Mouse (Mus musculus) heart, adult 2 months (tissue): ENCODE data around the gene Hlf. TPM values are rescaled to one million over a fixed set of nuclear protein-coding genes. Genes with fewer than 3 reads are reported as not detected.
A peak's percentile ranks its signal among the peaks of the same experiment; 100 is the strongest.

Experiments
- DNase-seq, 2 experiments: peaks; one replicate each; pipeline ENCODE4 v3.0.0; 2021
- H3K27ac ChIP-seq: fragments of 200-600 bp; 2 replicates; pipeline ENCODE4 v1.8.1; 2022
- H3K27me3 ChIP-seq: fragments of 200-500 bp; 2 replicates; pipeline ENCODE4 v1.6.1; 2012; ENCODE audit warnings: mild to moderate bottlenecking, low read length, inconsistent platforms, mixed read lengths; ENCODE audit not compliant: control insufficient read depth, insufficient read depth
- H3K36me3 ChIP-seq: fragments of 200-500 bp; 2 replicates; pipeline ENCODE4 v1.6.1; 2012; ENCODE audit warnings: low read length, inconsistent platforms; ENCODE audit not compliant: control insufficient read depth, insufficient read depth
- H3K4me1 ChIP-seq: fragments of 200-500 bp; 2 replicates; pipeline ENCODE4 v1.6.1; 2011; ENCODE audit warnings: low read length; ENCODE audit not compliant: control insufficient read depth, insufficient read depth
- H3K4me3 ChIP-seq: fragments of 200-600 bp; 2 replicates; pipeline ENCODE4 v1.8.1; 2022
- H3K79me2 ChIP-seq: fragments of 200-500 bp; replicated peaks from 2 replicates; pipeline ENCODE4 v1.6.1; 2012; ENCODE audit warnings: mild to moderate bottlenecking, inconsistent platforms, low read length, moderate library complexity, mixed read lengths; ENCODE audit not compliant: control insufficient read depth, insufficient read depth
- H3K9ac ChIP-seq: fragments of 200-500 bp; 2 replicates; pipeline ENCODE4 v1.6.1; 2012; ENCODE audit warnings: low read depth, mild to moderate bottlenecking, control low read depth, inconsistent platforms, low read length, mixed read lengths
- CTCF ChIP-seq: fragments of 200-600 bp; IDR thresholded peaks from 2 replicates; pipeline ENCODE4 v1.8.1; 2022; ENCODE audit warnings: antibody characterized with exemption, mild to moderate bottlenecking, moderate library complexity
- EP300 ChIP-seq: fragments of 200-500 bp; IDR thresholded peaks from 2 replicates; pipeline ENCODE4 v1.6.1; 2011; ENCODE audit warnings: low read depth, low read length, control low read depth; ENCODE audit not compliant: insufficient read depth
- POLR2A ChIP-seq: fragments of 200-500 bp; IDR thresholded peaks from 2 replicates; pipeline ENCODE4 v1.6.1; 2011; ENCODE audit warnings: mild to moderate bottlenecking, low read depth, low read length, control low read depth; ENCODE audit not compliant: insufficient read depth
- WGBS: fragments of 180-500 bp; shearing (Covaris S2); methylation state at CpG from one replicate; pipeline ENCODE4 v1.1.7; 2018; 5-methylcytosine and 5-hydroxymethylcytosine counted together
- intact Hi-C: fragments of 180-260 bp; cut with DNase I; formaldehyde crosslinking; loops from one replicate; pipeline ENCODE4 v1.15.1; 2025
- polyA plus RNA-seq: library from polyadenylated mRNA; depleted of rRNA; stranded (reverse); fragments of >200 nt; gene quantifications from 2 replicates; pipeline ENCODE4 v1.2.3, GENCODE M21; 2012
- total RNA-seq, 2 experiments: library from RNA; stranded (reverse); gene quantifications; 2 replicates each; pipeline ENCODE4 v1.2.3; 2021

Gene Hlf
- total and polyA plus RNA-seq, 3 experiments: 11.0 to 18.2 (median 14.0) TPM

DNA sequence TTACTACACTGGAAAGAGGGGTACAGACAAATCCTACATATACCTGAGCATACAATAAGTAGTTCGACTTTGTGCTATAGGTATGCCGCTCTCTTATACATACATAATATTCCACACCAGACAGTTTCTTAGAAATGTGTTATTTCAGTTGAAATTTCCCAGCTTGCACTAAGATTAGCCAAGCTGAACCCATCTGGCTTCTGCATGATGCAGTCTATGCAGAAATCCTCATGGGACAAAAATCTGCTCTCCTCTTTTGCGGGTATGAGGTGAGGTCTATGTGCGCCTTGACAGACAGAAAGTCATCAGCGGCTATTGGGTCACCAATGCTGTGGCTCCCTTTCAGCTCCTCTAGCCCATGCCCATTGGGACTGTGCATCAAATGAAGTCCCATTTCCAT lies 30.2 kb downstream of the Hlf start:
- intact Hi-C loops: loop anchor here (10.0 kb wide), 1 partner anchor 254 kb away; no protein-coding TSS in a partner anchor

DNA sequence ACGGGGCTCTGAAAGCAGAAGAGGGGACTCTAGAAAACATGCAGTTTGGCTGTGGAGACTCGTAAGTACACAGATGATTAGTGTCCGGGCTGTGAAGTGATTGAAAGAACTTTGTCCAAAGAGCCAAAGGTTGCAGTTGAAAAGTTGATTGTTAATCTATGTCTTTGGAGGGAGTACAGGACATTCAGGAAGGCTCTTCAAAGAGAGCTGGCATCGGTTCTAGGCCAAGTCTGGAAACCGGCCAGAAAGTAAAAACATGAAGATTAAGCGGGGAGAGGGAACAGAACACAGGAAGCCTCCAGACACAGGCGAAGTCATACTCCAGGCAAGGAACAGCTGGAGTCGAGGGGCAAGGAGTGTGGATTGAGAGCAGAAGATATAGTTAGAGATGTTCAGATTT lies 32.6 kb downstream of the Hlf start:
- no peaks in the 10 kb centered on the region for H3K79me2 ChIP-seq
- intact Hi-C loops: loop anchor here (5.0 kb wide), 1 partner anchor 34 kb away; the partner anchor contains the start of gene Hlf
- H3K27ac ChIP-seq: no peak overlapping the region; the same call in 1 of the 2 replicates
- peaks cover 9% of the 10 kb centered on the region; the same call in 1 of the 2 replicates for H3K36me3 ChIP-seq
- TF ChIP-seq CTCF (no peak), POLR2A (no peak), EP300 (no peak)
- no peaks in the 10 kb centered on the region for H3K27me3 ChIP-seq
- no peak overlapping the region for H3K4me3 ChIP-seq
- WGBS: 18% methylated on average over 8 of the region's 8 CpGs
- H3K9ac ChIP-seq: no peak overlapping the region
- peaks cover 26% of the 10 kb centered on the region for H3K4me1 ChIP-seq
- DNase-seq: peak; percentile 33 to 43

More for the DNA sequence above, 30.2 kb downstream of the Hlf start:
- Histone ChIP-seq H3K27ac (no peak overlapping the region), H3K36me3 (peaks cover 9% of the 10 kb centered on the region; the same call in 1 of the 2 replicates), H3K27me3 (no peaks in the 10 kb centered on the region), H3K79me2 (no peaks in the 10 kb centered on the region), H3K4me1 (peaks cover 25% of the 10 kb centered on the region), H3K9ac (no peak overlapping the region), H3K4me3 (no peak overlapping the region)
- DNase-seq: no peak
- WGBS: 94% methylated on average over 5 of the region's 5 CpGs
- TF ChIP-seq CTCF (no peak), EP300 (no peak), POLR2A (no peak)

DNA sequence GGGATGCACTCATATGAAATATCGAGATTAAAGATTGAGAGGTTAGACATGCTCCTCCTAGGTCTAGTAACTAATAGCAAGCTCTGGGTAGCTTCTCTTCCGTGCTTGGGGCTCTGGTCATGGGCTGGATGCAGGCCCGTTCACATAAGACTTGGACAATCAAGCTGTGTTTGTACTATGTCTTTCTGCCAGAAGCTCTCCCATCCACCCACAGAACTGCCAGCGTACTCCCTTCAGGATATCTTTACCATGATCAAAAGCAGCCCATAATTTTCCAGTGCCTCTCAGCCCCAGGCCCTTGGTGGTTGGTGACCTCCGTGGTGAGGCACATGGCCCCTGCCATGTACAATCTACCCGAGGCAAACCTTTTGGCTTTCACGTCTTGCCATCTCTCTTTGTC lies 33.3 kb downstream of the Hlf start:
- H3K4me1 ChIP-seq: peaks cover 30% of the 10 kb centered on the region
- no peaks in the 10 kb centered on the region for H3K27me3 ChIP-seq
- WGBS: 79% methylated on average over 7 of the region's 7 CpGs
- no peak overlapping the region for H3K9ac ChIP-seq
- peaks cover 9% of the 10 kb centered on the region for H3K36me3 ChIP-seq
- TF ChIP-seq EP300 (no peak), CTCF (no peak), POLR2A (no peak)
- H3K4me3 ChIP-seq: no peak overlapping the region
- 0 out of 2 replicates have a peak, but pooled peaks cover 2% of the 10 kb centered on the region for H3K79me2 ChIP-seq
- no peak for DNase-seq
- H3K27ac ChIP-seq: no peak overlapping the region; the same call in 1 of the 2 replicates
- intact Hi-C loops: loop anchor here (5.0 kb wide), 1 partner anchor 35 kb away; the partner anchor contains the start of gene Hlf

DNA sequence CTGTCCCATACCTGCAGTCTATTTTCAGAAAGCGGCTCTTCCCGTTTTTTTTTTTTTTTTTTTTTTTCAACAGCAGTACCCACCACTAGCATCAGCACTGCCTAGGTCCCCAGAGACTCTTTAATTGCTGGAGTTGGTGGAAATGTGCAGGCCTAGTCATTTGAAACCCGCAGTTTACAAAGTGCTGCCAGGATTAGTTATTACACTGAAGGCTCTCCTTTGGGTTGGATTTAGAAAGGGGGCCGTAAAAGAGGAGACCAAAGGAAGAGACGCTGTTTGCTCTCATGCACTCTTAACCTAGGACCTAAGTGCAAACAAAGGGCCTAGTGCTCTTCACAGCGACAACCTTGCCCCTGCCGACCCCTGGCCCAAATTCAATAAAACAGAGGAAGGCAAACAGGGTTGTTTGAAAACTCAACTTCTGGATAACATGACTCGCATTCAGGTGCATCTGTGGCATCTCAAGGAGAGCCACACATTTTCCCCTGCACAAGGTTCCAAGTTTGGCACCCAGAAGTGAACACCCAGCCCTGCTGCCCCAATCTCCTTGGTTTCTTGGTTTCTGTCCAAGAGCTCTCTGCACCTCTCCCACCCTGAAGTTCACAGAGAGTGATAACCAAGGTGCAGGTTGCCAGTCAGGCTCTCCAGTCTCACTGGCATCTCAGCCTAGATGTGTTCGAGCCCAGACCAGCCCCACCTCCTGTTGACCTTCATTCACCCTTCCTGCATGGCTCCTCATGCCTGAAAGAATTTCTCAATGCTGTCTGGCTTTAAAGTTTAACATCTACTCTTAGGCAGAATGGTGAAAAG lies 34.0 kb downstream of the Hlf start:
- DNase-seq: peak in 1 of 2 experiments; percentile 46
- H3K4me3 ChIP-seq: no peak overlapping the region
- H3K79me2 ChIP-seq: 0 out of 2 replicates have a peak, but pooled peaks cover 2% of the 10 kb centered on the region
- TF ChIP-seq POLR2A: no peak
- no peak for TF ChIP-seq CTCF
- 0 out of 2 replicates have a peak, but pooled peaks have one; percentile 18 for TF ChIP-seq EP300
- H3K36me3 ChIP-seq: peaks cover 9% of the 10 kb centered on the region
- no peaks in the 10 kb centered on the region for H3K27me3 ChIP-seq
- H3K4me1 ChIP-seq: peaks cover 31% of the 10 kb centered on the region
- intact Hi-C loops: loop anchor here (5.0 kb wide), 1 partner anchor 36 kb away; the partner anchor contains the start of gene Hlf
- no peak overlapping the region; the same call in 1 of the 2 replicates for H3K27ac ChIP-seq
- no peak overlapping the region for H3K9ac ChIP-seq
- 52% methylated on average over 9 of the region's 9 CpGs for WGBS

DNA sequence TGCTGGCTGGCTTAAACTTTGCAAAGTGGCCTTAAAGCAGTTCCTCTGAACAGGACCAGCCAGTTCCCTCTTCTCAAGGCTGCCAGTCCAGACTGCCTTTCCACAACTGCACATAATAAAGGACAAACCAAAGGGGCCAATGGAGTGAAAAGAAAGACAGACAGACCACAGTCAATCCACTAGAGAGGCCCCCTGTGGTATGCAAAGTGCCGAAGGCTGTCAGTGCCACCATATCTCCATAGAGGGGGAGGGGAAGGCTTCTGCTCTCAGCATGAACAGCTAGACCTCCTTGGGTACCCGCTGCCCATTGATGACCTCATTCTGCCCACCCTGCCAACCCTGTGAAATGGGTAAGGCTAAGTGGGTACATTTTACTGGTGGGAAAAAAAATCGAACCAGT lies 34.7 kb downstream of the Hlf start:
- H3K27ac ChIP-seq: peak overlapping the region; percentile 75
- peaks cover 9% of the 10 kb centered on the region for H3K36me3 ChIP-seq
- WGBS: 41% methylated on average over 3 of the region's 3 CpGs
- no peak for DNase-seq
- 0 out of 2 replicates have a peak, but pooled peaks cover 2% of the 10 kb centered on the region for H3K79me2 ChIP-seq
- H3K4me3 ChIP-seq: no peak overlapping the region
- TF ChIP-seq EP300 (no peak), POLR2A (no peak), CTCF (no peak)
- H3K4me1 ChIP-seq: peaks cover 31% of the 10 kb centered on the region
- intact Hi-C loops: loop anchor here (5.0 kb wide), 1 partner anchor 36 kb away; the partner anchor contains the start of gene Hlf
- H3K27me3 ChIP-seq: no peaks in the 10 kb centered on the region
- no peak overlapping the region for H3K9ac ChIP-seq

DNA sequence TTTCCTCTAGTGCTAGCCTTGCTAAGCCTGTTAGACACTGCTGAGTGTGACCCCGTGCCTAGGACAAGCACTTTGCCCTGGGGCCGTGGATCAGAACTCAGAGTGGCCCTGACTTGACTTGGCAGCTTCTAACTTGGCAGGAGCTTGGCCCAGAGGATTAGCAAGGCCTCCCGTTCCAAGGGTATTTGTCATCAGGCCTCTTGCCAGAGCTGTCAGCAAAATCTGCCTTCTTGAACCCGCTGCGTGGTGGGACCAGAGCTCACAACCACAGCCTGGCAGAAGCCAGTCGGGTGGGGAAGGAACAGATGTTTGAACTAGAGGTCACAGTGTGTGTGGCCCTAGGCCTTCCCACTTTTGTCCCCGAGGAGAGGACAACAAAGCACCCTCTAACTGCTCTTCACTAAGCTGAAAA lies 35.4 kb downstream of the Hlf start:
- H3K9ac ChIP-seq: no peak overlapping the region
- intact Hi-C loops: loop anchor here (5.0 kb wide), 1 partner anchor 37 kb away; the partner anchor contains the start of gene Hlf
- TF ChIP-seq EP300 (peak; percentile 80), CTCF (no peak)

More for the DNA sequence above, 35.4 kb downstream of the Hlf start:
- DNase-seq: peak; percentile 81 to 90
- Histone ChIP-seq H3K36me3 (peaks cover 9% of the 10 kb centered on the region), H3K79me2 (0 out of 2 replicates have a peak, but pooled peaks cover 2% of the 10 kb centered on the region), H3K27me3 (no peaks in the 10 kb centered on the region), H3K27ac (peak overlapping the region; percentile 75), H3K4me3 (no peak overlapping the region), H3K4me1 (peaks cover 31% of the 10 kb centered on the region)
- 27% methylated on average over 7 of the region's 7 CpGs for WGBS
